Mouse (Mus musculus): ENCODE results near the gene Olfr284. TPM values are rescaled to one million over a fixed set of nuclear protein-coding genes. Genes with fewer than 3 reads are reported as not detected.

The Olfr284 gene
- polyA plus RNA-seq (2017; shearing (Covaris generic)) = under 1 TPM in 1 of 2 experiments, not detected in 1; 0.98 TPM

DNA sequence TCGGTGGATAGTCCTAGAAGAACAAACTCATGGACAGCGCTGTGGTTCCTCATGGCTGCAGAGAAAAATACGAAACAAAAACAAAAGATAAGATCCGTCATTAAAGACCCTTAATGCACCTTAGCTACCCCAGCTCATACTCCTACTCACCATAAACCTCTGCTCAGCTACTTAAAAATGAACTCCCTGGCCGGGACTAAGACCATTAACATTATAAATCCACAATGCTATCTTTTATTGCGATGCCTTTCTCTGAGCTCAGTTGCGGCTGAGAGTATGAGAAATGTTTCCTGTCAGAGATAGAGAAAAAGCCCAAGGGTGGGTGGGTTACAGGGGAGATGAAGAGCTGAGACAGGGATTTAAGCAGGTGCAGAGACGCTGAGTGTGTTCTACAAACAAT lies at the start of gene Olfr284:
Olfr284 (minus strand) TSS at position 101 of the 400 bp plus-strand sequence.

DNA sequence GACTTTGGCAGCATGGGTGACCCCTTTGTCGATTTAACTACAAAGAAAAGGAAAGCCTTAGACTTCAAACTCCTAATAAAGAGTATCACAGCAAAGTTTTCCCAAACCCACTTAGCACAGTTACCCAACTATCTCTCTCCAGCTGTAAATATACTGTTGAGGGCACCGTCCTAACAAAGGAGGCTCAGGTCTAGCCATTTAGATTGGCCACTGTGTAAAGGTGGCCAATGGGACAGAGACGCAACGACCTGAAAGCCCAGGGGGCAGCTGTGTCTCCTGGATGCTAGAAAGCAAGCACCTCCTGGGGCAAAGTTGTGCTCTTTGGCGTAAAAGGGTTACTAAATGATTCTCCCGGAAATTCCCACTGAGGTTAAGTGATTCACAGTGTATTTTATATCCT lies 40.1 kb upstream of the Olfr284 start, which contains the start of gene Olfr283:
Olfr283 (minus strand) TSS at position 101 of the 400 bp plus-strand sequence.

DNA sequence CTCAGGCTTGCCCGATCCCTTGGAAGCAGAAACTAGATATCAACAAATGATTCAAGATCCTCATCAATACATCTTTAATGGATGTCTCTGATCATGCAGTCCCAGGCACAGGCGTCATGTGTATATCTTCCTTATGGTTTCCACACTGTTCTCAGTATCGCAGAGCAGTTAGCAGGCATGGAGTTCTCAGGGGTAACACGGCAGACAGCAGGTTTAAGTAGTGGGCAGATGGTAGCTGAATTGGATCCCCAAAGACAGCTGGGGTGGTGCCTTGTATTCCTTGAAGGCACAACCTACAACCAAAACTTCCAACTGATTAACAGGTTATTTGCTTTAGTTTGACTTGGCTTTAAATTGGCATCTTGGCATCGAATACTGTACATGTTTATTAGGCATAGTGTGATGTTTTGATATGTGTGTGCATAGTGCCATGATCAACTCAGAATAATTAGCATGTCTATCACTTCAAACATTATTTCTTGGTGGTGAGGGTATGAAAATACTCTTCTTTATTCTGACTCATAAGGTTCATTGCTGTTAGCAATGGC lies 23.5 kb downstream of the Olfr284 start, which contains the start of gene Olfr285:
Olfr285 (minus strand) TSS at position 177 of the 548 bp plus-strand sequence.

DNA sequence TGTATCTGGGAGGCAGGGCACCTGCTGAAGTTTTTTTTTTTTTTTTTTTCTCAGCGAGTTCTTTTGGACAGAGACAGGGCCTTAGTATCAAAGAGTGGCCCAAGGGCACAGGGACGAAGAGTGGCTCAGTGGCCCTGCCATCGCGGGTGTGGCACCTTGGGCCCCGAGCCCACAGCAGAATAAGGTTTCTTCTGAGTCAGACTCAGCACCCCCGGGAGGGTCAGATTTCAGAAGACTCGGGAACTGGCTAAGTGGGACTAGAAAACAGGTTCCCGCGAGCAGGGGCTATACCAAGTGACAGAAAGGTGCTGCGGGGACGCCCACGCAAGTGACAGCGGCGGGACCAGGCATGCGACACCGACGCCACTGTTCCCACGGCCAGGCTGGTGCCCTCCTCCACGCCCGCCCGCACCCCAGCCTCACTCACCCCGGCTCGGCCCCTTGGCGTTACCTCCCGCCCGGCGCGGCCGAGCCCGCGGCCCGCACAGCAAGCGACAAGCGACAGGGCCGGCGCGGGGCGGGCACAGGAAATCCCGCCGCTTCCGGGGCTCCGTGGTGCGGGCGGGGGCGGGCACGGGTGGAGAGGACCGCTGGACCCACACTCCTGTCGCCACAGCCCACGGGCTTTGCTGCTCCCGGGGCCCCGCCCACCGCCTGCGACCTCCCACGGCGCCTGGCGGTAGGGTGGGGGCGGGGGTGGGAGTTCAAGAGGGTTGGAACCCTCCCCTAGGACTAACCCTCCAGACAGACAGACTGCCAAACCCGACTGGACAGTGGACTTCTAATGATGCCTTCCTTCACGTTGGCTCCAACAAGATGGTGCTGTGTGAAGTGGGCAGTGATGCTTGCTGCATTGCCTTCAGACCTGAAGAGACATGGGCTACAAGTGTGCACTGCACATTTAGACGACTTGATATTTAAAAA lies 44.9 kb downstream of the Olfr284 start, which contains the start of gene Zfp641:
Zfp641 (minus strand) TSS at position 534 of the 924 bp plus-strand sequence.

Other genes with a start within 250 kb of the Olfr284 start
- gene Pfkm, start 248.4 kb downstream of the Olfr284 start, polyA plus RNA-seq (2017; shearing (Covaris generic)) = 1 to 10 TPM; 7.5 to 7.8 TPM
- 10 to 100 TPM; 35.0 to 45.7 TPM for gene Senp1, start 247.2 kb downstream of the Olfr284 start, polyA plus RNA-seq (2017; shearing (Covaris generic))
- gene Asb8, start 175.4 kb downstream of the Olfr284 start, polyA plus RNA-seq (2017; shearing (Covaris generic)) = 10 to 100 TPM; 38.6 to 42.0 TPM
- gene Ccdc184, start 173.8 kb downstream of the Olfr284 start, polyA plus RNA-seq (2017; shearing (Covaris generic)) = under 1 TPM; 0.43 to 0.46 TPM
- not detected for gene Olfr288, start 145.4 kb downstream of the Olfr284 start, polyA plus RNA-seq (2017; shearing (Covaris generic))
- 1 to 10 TPM in 1 of 2 experiments, not detected in 1; 1.1 TPM for gene Gm44579, start 120.0 kb downstream of the Olfr284 start, polyA plus RNA-seq (2017; shearing (Covaris generic))
- gene Olfr287, start 119.9 kb downstream of the Olfr284 start, polyA plus RNA-seq (2017; shearing (Covaris generic)) = under 1 TPM; 0.12 to 0.65 TPM
- gene Olfr286, start 106.5 kb downstream of the Olfr284 start, polyA plus RNA-seq (2017; shearing (Covaris generic)) = 1 to 10 TPM in 1 of 2 experiments, under 1 TPM in 1; 0.13 to 1.3 TPM
- under 1 TPM in 1 of 2 experiments, not detected in 1; 0.43 TPM for gene H1fnt, start 83.7 kb downstream of the Olfr284 start, polyA plus RNA-seq (2017; shearing (Covaris generic))
- not detected for gene Zfp641, start 44.8 kb downstream of the Olfr284 start, polyA plus RNA-seq (2017; shearing (Covaris generic))
- gene Olfr285, start 23.6 kb downstream of the Olfr284 start, polyA plus RNA-seq (2017; shearing (Covaris generic)) = under 1 TPM in 1 of 2 experiments, not detected in 1; 0.07 TPM
- not detected for gene Olfr283, start 40.0 kb upstream of the Olfr284 start, polyA plus RNA-seq (2017; shearing (Covaris generic))
- gene Olfr282, start 90.2 kb upstream of the Olfr284 start, polyA plus RNA-seq (2017; shearing (Covaris generic)) = not detected
- 1 to 10 TPM in 1 of 2 experiments, under 1 TPM in 1; 0.13 to 2.7 TPM for gene Olfr281, start 111.6 kb upstream of the Olfr284 start, polyA plus RNA-seq (2017; shearing (Covaris generic))
- gene OR5BS1P, start 128.9 kb upstream of the Olfr284 start, polyA plus RNA-seq (2017; shearing (Covaris generic)) = under 1 TPM; 0.11 to 0.26 TPM
- under 1 TPM in 1 of 2 experiments, not detected in 1; 0.38 TPM for gene Lalba, start 141.7 kb upstream of the Olfr284 start, polyA plus RNA-seq (2017; shearing (Covaris generic))
- under 1 TPM; 0.24 to 0.65 TPM for gene Olfr279, start 151.4 kb upstream of the Olfr284 start, polyA plus RNA-seq (2017; shearing (Covaris generic))
- gene Kansl2, start 193.3 kb upstream of the Olfr284 start, polyA plus RNA-seq (2017; shearing (Covaris generic)) = 100 to 1,000 TPM in 1 of 2 experiments, 10 to 100 TPM in 1; 95.3 to 111 TPM
- 10 to 100 TPM; 59.4 to 69.7 TPM for gene Ccnt1, start 229.9 kb upstream of the Olfr284 start, polyA plus RNA-seq (2017; shearing (Covaris generic))
- not detected for gene 4930415O20Rik, start 230.0 kb upstream of the Olfr284 start, polyA plus RNA-seq (2017; shearing (Covaris generic))